Mouse (Mus musculus): ENCODE measurements around the gene Kif26a.
A peak's percentile ranks its signal among the peaks of the same experiment; 100 is the strongest.

The Kif26a gene

DNA sequence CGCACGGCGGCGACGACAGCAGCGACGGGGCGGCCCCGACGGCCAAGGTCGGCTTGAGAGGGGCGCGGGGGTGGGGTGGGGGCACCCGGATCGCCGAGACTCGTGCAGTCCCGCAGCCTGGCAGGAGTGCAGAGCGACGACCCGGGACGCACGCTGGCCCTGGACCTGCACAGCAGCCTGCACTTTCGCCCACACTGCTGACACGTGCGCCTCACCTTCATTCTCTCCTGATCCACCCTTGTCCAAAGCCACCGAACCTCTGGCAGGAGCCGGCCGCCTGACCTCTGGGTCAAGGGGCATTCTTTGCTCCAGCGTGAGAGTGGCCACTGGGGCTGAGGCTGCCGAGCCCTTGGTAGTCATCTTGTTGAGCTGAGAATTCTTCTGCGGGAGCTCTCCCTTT lies 15.1 kb upstream of the Kif26a start:
- DNase-seq: no peak

DNA sequence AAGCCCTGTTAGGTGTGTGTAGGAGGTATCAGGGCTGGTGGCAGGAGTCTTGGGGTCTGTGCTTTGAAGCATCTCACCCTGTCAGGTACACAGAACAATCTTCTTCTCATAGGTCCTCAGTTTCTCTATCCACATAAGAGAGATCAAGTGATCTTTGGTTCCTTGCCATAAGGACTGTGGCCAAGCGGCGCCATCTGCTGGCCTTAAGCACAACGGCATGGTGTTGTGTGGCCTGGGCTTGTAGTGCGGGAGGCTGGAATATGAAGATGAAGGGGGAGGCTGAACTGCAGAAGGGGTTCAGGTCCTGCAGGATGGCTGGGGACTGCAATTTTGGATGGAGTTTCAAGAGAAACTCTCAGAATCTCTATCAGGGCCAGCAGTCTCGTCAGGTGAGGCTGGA lies 5.8 kb upstream of the Kif26a start:
- peak; percentile 52 to 63 for DNase-seq

DNA sequence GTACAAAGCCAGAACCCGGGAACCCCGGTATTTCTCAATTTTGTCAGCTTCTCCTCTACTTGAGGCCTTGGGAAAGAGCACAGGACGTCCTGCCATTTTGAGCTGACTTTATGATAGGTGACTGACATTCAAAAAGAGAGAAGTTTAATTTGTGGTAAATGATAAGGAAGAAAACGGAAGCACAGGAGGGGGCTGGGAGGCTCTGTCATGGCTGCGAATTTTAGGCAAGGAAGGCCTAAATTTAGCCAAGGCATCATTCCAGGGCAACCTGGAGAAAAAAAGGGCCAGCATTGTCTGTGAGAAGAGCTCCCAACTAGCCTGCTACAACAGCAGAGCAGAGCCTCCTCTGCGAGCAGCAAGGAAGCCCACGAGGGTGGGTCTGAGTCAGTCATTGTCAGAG lies 5.3 kb upstream of the Kif26a start:
- no peak for DNase-seq

DNA sequence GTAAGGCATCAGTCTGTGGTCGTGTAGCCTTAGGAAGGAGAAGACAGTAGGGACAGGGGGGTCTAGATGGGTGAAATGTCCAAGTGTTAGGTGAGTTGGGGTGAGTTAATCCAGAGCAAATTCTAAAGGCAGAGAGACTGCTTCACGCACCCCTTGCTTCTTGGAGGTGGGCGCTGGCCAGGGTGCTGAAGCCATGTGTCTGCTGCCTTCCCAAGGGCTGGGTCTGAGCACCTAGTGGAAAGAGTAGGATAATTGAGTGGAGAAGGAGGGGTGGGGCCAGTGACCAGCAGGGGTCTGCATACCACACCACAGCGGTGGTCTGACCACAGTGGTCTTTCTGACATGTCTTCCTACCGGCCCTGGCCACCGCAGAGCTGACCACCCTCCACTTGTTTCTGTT lies 4.7 kb upstream of the Kif26a start:
- DNase-seq: peak; percentile 26 to 32

DNA sequence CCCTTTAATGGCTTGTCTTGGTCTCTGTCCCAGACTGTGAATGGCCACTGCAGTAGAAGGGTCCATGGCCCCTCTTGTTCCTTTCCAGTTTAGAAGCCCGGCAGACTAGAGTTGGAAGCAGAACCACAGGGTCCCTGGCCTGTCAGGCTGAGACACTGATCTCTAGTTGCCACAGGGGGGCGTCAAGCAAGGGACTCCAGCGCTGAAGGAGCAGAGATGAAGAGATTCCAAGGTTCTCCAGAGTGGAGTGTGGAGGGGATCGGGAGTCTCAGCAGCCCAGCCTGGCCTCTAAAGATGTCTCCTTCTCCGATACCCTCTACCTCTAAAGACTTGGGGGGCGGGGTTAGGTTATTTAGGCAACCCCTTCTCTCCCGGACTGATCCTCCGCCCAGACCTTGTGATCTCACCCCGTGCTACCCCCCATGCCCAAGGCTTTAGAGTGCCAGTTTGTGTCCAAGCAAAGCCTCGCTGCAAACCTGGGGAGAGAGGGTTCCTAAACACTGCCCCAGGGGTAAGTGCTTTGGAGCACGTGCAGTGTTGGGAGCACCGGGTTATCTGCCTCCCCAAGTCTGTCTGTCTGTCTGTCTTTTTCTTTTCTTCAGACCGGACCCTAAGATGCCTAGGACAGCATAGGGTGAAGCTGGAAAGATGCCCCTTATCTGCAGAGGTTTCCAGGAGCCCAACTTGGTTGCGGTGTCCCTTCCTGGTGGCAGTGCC lies 2.7 kb upstream of the Kif26a start:
- no peak for DNase-seq

DNA sequence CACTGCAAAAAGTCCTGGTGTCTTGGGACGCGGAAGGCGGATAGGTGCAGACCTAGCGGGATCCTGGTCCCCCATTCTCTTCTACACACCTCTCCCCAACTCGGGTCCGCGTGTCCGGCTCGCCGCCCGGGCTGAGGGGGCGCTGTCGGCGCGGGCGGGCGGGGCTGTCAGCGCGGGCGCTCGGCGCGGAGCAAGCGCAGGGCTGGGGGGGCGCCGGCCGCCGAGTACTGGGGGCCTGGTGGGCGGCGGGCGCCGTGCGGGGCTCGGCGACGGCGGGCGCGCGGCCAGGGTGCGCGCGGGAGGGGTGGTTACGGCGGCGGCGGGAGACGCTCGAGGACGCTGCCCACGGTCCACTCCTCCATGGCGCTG lies 2.2 kb upstream of the Kif26a start:
- DNase-seq: no peak

DNA sequence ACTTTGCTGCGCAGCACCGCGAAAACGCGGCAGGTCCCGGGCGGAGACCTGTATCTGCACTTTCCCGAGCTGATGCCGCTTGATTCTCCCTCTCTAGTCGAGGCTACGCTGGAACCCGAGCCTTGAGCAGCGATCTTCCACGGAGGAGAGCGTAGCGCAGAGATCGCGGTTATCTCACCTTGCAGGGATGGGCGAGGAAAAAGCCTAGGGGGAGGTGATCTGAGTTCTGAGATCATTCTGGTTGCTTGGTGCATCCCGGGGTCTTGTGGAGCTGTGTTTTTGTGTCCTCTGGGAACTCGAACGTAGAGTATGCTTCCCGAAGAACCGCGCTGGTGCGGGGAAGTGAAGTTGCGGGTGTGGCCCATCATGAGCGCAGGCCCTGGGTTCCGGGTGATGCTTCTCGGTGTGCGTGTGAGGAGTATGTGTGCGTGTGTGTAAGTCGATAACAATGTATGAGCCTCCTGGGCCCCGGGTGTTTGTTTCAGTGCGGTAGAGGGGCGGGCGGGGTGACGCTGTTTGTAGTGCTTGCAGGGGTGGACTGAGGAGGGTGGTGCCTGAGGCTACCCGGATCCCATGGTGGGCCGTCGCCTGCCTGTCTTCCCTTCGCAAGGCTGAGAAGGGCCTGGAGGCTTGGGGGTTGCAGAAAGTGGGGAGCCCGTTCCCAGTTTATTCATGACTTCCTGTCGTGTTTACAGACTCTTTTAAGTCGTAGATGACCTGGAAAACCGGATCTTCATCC lies 1.5 kb upstream of the Kif26a start:
- no peak for DNase-seq

DNA sequence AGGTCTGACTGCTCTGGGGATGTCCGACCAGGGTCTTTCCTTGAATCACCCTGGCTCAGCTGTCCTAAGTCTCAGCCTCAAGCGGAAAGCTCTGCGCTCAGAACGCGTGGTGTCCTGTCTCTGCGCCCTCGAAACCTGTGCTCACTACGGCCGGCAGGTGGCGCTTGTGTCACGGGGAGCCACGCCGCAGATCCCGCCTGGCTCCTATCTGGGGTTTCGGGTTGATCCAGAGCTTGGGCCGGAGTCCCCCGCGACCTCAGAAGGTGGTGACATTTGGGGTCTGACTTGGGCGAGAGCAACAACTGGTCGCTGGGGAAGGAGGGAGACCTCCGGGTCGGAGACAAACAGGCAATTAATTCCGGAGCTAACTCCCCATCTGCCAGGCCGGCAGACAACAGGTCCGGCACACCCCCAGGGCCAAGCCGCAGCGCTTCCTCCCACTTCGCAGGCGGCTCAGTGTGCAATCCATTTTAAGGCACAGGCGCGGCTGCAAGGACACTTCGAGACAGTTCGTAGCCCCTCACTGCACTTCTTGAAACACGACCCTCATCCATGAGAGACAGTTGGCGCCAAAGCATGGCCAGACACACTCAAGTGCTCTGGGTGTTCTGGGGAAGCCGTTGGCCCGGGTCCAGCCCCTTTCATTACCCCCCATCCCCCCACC lies 665 bp upstream of the Kif26a start:
- peak; percentile 75 to 81 for DNase-seq

DNA sequence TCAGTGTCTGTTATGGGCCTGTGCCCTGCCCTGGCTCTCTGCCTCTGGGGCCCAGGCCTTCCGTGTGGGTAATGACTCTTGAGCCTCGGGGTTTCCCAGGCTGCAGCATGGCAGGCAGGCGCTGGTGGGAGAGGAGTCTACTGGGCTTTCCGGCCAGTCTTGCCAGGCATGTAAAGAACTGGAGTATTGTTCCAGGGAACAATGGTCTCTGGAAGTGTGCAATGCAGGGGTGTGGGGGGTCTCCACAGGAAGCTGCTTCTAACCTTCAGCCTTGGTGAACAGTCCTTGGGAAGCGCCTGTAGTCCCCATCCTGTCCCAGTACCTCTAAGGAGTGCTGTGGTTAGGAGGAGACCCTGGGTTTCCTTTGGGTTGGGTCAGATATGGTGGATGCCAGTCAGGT lies 1.4 kb downstream of the Kif26a start:
- no peak for DNase-seq

DNA sequence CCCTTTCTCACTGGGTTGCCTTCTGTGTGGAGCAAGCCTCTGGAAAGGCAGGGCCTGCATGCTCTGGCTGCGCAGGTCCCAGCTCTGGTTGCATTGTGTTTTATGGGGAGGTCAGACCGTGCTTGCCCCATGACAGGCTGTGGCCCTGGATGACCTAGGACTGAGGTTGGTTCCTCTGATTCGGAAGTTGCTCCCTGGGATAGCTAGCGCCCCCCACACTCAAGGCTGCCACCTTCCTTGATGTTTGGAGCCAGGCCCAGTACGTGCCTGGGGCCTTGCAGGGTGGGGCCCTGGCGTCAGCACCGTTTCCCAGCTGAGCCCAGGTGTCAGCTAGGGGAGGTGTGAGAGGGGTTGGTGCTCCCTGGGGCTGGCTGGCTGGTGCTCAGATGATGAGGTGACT lies 4.0 kb downstream of the Kif26a start:
- no peak for DNase-seq

DNA sequence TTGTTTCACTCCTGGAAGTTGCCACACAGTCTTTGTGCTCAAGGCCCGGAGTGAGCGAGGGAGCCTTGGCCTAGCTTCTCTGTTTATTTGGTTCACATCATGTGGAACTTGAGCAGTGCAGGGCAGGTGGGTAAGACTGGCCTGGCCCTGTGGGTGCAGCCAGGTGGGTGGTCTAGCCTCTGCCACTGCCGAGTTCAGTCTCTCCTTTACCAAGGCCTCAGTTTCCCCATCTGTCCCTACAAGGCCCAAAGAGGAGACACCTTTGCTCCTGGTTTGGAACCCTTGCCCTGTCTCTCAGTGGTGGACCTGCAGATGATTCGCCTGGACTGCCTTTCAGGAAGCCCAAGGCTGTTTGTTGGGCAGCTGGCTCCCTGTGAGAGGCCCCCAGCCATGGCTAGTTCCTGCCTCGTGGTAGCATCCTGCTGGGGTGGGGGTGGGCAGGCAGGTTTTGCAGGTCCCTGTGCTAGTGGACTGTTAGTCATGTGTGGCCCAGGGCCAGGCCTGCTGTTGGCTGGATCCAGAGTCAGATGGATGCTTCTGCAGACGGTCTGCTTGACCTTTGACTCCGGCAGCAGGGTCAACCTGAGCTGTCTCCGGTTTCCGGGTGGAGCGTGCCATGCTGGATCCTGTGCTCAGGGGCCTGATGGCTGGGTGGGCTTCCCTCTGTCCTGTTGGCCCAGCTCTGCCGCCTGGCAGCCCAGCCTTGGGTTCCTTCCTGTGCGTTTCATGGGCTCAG lies 5.4 kb downstream of the Kif26a start:
- DNase-seq: no peak

DNA sequence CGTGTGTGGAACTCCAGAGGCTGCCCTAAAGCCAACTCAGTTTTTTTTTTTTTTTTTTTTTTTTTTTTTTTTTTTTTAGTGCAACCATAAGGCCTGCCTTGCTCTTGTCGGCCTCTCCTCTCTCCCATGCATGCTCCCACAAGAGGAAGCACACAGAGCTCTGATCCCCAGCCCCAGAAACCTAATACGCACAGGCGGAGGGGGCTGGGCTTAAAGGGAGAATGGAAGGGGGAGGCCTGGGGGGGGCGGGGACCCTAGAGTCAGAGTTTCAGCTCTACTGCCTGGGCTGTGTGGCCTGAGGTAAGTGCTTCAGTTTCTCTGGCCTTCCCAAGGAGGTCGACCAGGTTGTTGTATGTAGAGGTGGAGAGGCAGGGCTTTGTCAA lies 6.0 kb downstream of the Kif26a start:
- no peak for DNase-seq

DNA sequence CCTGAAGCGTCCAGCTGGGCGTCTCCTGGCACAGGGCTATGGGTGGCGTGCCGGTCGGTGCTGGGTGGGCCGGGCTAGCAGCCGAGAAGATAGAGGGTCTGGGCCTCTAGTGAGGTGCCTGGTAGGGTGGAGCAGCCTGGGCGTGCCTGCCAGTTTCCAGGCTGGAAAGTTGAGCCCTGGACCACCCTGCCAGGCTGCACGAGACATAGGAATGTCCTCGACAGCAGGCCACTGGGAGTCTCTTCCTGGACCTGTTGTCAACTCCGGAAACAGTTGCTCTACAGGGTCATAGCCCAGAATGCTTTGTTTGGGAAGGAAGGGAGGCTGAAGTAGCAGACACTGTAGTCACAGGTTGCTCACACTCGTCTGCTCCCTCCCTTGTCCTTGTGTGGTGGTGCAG lies 7.6 kb downstream of the Kif26a start:
- DNase-seq: no peak

DNA sequence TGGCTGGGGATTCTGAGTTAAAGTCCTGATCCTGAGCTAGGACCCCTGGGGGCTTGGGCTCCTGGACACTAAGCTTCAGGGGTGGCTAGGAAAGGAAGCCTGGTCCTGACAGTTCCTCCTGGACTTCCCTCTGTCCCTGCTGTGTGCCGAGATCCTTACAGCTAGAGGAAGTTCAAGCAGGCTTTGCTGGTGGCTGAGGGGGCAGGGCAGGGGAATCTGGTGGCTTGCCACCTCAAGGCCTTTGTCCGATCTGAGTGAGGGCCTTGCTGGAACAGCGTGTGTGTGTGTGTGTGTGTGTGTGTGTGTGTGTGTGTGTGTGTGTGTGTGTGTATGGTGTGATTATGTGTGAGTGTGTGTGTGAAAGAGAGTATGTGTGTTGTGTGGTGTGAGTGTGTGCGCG lies 8.5 kb downstream of the Kif26a start:
- no peak for DNase-seq

DNA sequence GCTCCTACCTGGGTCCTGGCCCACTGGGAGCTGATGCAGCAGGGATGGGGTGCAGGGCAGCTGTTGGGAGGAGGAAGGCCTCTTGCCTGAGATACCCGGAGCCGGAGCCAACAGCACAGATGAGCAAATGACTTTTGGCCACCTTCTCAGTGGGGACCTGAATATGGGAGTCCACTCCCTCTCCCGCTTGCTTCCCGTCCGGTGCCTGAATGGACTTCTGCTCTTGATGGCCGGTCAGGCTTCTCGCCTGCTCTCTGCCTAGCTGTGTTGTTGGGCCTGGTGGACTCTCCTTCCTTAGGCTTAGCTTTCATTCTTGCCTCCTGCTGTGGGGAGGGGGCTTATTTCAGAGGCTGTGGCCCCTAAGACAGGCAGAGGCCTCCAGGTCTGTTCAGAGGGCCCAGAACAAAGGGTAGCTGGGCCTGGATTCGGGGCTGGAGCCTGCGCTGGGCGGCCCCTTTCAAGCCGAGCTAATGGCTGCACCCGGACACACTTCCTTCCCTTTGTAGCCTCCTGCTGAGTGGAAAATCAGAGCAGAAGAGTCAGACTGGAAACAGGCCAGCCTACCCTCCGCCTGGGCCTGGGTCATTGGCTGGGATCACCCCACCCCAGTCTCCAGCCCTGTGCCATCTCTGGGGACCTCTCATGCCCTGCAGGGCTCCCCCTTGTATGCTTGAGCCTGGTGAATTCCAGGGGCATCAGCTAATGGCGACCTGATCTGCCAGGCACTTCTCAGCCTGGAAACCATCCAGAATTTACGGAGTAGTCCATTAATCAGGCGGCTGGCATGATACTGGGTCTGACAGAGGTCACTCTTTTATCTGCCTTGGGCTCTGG lies 9.4 kb downstream of the Kif26a start:
- no peak for DNase-seq

DNA sequence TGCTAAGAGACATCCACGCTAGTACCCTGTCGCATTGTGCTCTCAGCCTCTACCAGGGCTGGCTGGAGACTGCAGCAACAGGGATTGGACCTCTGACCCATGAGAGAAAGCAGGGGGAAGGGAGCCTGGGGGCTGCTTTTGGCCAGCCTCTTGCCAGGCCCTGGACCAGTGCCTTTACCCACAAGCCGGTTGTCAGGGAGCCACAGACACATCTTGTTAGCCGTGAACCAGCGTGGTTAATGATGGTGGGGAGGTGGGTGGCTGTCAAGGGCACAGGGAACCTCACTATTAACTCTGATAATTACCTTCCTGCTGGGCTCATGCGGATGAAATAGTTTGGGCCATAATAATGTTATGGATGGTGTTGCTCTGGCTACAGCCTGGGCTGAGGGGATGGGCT lies 10.8 kb downstream of the Kif26a start:
- DNase-seq: no peak

DNA sequence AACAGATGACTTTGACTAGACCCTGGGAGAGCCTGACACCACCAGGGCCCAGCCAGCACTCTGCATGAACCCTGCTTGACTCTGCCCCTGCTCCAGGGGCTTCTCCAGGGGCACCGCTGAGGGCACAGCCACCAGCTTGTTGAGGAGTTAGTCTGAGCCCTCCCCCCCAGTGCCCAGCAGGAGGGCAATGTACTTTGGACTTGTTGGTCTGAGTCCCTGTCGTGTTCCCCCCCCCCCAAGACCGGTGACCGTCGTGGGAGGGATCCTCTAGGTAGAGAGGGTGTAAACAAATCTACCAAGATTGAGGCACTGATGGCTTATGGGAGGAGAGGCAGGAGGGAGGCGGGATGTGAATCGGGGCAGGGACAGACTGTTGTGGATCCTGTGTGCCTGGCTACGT lies 12.2 kb downstream of the Kif26a start:
- DNase-seq: no peak

DNA sequence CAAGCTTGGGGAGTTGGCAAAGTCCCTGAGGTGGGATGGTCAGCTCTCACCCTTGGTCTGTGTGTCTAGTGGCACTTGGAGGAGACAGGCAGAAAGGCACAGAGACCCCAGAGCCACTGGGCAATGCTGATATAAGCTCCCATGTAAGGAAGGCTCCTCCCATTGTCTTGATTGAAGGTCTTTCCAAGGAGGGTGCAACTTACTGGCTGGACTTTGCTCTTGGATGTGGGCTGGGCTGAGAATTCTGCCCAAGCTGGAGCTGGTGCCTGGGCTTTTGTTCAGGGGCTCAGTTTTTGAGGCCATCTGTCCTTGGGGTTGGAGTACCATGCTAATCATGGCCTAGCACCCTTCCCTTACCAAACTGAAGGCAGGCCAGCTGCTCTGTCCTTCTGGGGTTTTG lies 12.8 kb downstream of the Kif26a start:
- DNase-seq: no peak

DNA sequence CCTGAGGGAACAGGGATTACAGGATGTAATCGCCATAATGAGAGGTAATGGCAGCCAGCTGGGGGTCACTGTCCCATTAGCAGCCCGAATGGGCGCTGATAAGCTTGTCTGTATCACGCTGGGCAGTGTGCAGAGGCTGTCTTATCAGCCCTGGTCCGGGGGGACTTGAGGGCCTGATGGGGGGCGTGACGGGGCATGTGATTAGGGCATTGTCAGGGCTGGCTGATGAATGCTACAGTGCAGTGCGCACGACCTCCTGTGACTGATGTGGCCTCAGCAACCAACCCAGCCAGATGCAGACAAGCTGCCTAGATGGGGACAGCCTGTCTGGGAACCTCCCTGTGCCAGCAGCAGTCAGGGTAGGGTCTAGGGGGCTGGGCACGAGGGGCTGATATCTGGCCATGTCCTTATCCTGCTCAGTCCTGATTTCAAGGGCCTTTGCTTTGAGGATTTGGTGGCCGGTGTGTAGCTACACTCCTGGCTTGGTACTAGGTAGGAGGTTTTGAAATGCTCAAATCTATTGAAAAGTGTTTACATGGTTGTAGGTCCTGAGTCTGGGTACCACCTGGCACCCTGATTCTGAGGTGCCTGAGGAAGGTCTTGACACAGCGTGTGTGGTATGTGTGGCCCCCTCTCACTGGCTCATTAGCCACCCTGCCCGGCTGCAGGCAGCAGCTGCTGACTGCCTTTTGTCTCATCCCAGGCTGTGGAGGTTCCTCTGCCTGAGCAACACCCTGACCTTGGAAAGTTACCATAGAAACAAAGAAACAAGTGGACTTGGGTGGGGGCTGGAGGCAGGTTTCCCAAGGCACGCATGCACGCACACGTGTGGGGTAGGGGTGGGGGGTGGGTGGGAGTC lies 18.2 kb downstream of the Kif26a start:
- no peak for DNase-seq

DNA sequence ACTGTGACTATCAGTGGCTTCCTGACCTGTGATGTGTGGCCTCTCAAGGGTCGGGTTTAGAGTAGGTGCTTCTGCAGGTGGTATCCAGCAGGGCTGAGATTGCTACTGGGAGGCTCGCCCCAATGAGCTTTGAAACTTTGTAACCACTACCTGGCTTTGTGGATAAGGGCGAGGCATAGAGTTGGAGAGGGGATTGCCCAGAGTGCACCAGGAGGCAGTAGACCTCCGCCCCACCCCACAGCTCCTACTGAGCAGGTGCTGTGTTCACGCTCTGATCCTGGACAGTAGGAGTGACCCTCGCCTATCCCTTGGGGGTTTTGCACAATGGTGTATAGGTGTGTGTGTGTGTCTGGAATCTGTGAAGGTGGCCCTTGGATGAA lies 18.8 kb downstream of the Kif26a start:
- DNase-seq: no peak

DNA sequence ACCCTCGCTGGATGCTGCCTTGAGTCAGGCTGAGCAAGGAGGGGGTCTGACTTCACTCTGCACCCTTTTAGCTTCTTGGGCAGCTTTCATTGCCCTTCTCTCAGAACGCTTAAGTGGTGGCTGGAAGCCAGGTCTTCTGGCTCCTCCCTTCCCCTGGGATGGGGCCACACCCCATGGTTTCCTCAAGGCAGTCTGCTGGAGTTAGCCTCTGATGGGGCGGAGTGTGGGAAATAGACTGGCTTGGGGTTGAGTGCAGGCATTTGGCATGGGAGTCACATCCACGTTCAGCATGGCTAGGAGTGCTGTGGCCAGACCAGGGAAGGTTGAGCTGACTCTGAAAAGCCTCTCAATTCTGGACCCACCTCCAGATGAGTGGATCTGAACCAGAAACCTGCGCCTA lies 23.2 kb downstream of the Kif26a start:
- DNase-seq: no peak

All from B cell, adult 2 months (primary cell).